Mouse (Mus musculus) embryo, embryonic 10 days (tissue): ENCODE measurements around the gene Prrg3.
A peak's percentile ranks its signal among the peaks of the same experiment; 100 is the strongest.
"Not testable (repeated sequence)": the region's sequence is repeated elsewhere in the genome, so short reads cannot be mapped to it uniquely, and the experiment has no call there.

Experiments used
- DNase-seq: peaks from one replicate; pipeline ENCODE4 v3.0.0-alpha.2; 2015; ENCODE audit warnings: low spot score

Prrg3 gene

GRCm38 (mm10) chrX:71962073-71963051, at the start of gene Prrg3:
TSS of gene Prrg3 (plus strand) at chrX:71962624.
- peak; percentile 77 for DNase-seq

GRCm38 (mm10) chrX:71946631-71947030, 15.8 kb upstream of the Prrg3 start:
- peak; percentile 72 for DNase-seq

- DNase-seq: no peak
These were observed 4.1 kb upstream of the Prrg3 start for GRCm38 (mm10) chrX:71958366-71958765.

- DNase-seq: no peak
These were observed 970 bp downstream of the Prrg3 start for GRCm38 (mm10) chrX:71963275-71963912.

- no peak for DNase-seq
These were observed 5.8 kb downstream of the Prrg3 start for GRCm38 (mm10) chrX:71968216-71968615.

- no peak for DNase-seq
These were observed 6.4 kb downstream of the Prrg3 start for GRCm38 (mm10) chrX:71968816-71969215.

GRCm38 (mm10) chrX:71971325-71971724, 8.9 kb downstream of the Prrg3 start:
- DNase-seq: no peak

- DNase-seq: peak; percentile 6
These were observed 10.3 kb downstream of the Prrg3 start, which contains the start of gene Fate1 for GRCm38 (mm10) chrX:71972686-71973085. TSS of gene Fate1 (plus strand) at chrX:71972986.

GRCm38 (mm10) chrX:71977681-71978080, 15.3 kb downstream of the Prrg3 start:
- not testable (repeated sequence) for DNase-seq

- no peak for DNase-seq
These were observed 18.0 kb downstream of the Prrg3 start for GRCm38 (mm10) chrX:71980443-71980842.

- no peak for DNase-seq
These were observed 18.9 kb downstream of the Prrg3 start for GRCm38 (mm10) chrX:71981322-71981721.

GRCm38 (mm10) chrX:71983205-71983604, 20.8 kb downstream of the Prrg3 start:
- DNase-seq: no peak

- DNase-seq: peak; percentile 7
These were observed 21.4 kb downstream of the Prrg3 start for GRCm38 (mm10) chrX:71983775-71984174.

- DNase-seq: no peak
These were observed 29.1 kb downstream of the Prrg3 start, which contains the start of gene Cnga2 for GRCm38 (mm10) chrX:71991549-71991948. TSS of gene Cnga2 (plus strand) at chrX:71991849.

GRCm38 (mm10) chrX:71995972-71996371, 33.5 kb downstream of the Prrg3 start:
- DNase-seq: no peak

- DNase-seq: no peak
These were observed 47.5 kb downstream of the Prrg3 start for GRCm38 (mm10) chrX:72009930-72010329.

- DNase-seq: no peak
These were observed 49.8 kb downstream of the Prrg3 start for GRCm38 (mm10) chrX:72012236-72012635.

GRCm38 (mm10) chrX:72012804-72013203, 50.4 kb downstream of the Prrg3 start:
- peak; percentile 44 for DNase-seq

GRCm38 (mm10) chrX:72022241-72022640, 59.8 kb downstream of the Prrg3 start:
- DNase-seq: no peak
